Mouse (Mus musculus) CH12.LX (cell line): ENCODE results near the gene Fam163b.

ENCODE experiments used
- CTCF ChIP-seq, 2 experiments: IDR thresholded peaks in 1 of 2; conservative IDR thresholded peaks in 1 of 2; 2 replicates each; pipeline ENCODE4 v1.5.1; 2011 to 2012; ENCODE audit warnings: low read depth in 2 of 2, low read length in 2 of 2, improper control_type of control experiment in 1 of 2, inconsistent platforms in 1 of 2, mild to moderate bottlenecking in 1 of 2, moderate library complexity in 1 of 2
- HCFC1 ChIP-seq: IDR thresholded peaks from 2 replicates; pipeline ENCODE4 v1.6.1; 2012; ENCODE audit warnings: low read depth, mild to moderate bottlenecking, inconsistent platforms, low read length, improper control_type of control experiment
- NRF1 ChIP-seq: IDR thresholded peaks from 2 replicates; pipeline ENCODE4 v1.6.1; 2014; ENCODE audit warnings: low read depth, mild to moderate bottlenecking, inconsistent platforms, low read length, improper control_type of control experiment, moderate library complexity
- POLR2A ChIP-seq: IDR thresholded peaks from 2 replicates; pipeline ENCODE4 v1.6.1; 2011; ENCODE audit warnings: low read depth, mild to moderate bottlenecking, improper control_type of control experiment, low read length
- POLR2AphosphoS2 ChIP-seq: IDR thresholded peaks from 2 replicates; pipeline ENCODE4 v1.6.1; 2011; ENCODE audit warnings: low read depth, low read length, improper control_type of control experiment
- SIN3A ChIP-seq: IDR thresholded peaks from 2 replicates; pipeline ENCODE4 v1.6.1; 2012; ENCODE audit warnings: low read length, improper control_type of control experiment, inconsistent platforms

DNA sequence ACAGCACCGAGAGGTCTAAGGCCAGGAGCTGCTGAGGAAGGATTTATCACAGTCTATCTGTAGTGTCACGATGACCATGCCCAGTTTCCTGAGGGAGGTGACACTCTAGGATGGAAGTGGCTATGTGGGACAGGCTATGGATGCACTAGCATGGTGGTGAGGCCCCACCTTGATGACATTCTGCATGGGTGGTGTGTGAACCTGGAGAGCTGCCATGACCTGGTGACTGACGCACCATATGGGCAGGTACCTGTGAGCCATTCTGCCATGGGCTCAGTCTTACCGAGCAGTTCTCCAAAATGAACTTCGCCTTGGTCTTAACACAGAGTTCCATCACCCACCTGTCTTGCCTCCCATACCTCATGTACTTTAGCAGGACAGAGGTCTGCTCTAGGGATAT is 54.7 kb downstream of the Fam163b start:
- no peak for TF ChIP-seq CTCF (conservative IDR thresholded peaks at IDR 0.05 in 1 of 2, IDR thresholded peaks at IDR 0.05 in 1 of 2; ENCODE audit: low read depth in 2 of 2, low read length in 2 of 2)
- TF ChIP-seq POLR2AphosphoS2: no peak
- TF ChIP-seq NRF1: no peak
- no peak for TF ChIP-seq HCFC1
- TF ChIP-seq SIN3A: no peak
- TF ChIP-seq POLR2A: no peak
